Mouse (Mus musculus) thymus, adult 18-20 months (tissue): Measurements from ENCODE around the gene Utp14b.

Source experiments
- DNase-seq, 2 experiments: peaks; one replicate each; pipeline ENCODE4 v3.0.0; 2022; ENCODE audit warnings: mixed read lengths in 2 of 2

The Utp14b gene

GRCm38 (mm10) chr1:78657671-78658440 lies at the start of gene Utp14b, which contains the start of gene Acsl3:
Utp14b (plus strand) TSS chr1:78658038.
Acsl3 (plus strand) TSS chr1:78657825.
- DNase-seq: peak; percentile 91

GRCm38 (mm10) chr1:78609134-78609907 lies 48.5 kb upstream of the Utp14b start:
- no peak for DNase-seq

- DNase-seq: no peak
Observed at GRCm38 (mm10) chr1:78611039-78611438, 46.8 kb upstream of the Utp14b start.

GRCm38 (mm10) chr1:78612959-78613358 lies 44.9 kb upstream of the Utp14b start:
- DNase-seq: no peak

GRCm38 (mm10) chr1:78624352-78624751 lies 33.5 kb upstream of the Utp14b start:
- no peak for DNase-seq

GRCm38 (mm10) chr1:78634486-78634885 lies 23.4 kb upstream of the Utp14b start:
- no peak for DNase-seq

GRCm38 (mm10) chr1:78640871-78641270 lies 17.0 kb upstream of the Utp14b start:
- peak in 1 of 2 experiments; percentile 26 for DNase-seq

GRCm38 (mm10) chr1:78641791-78642190 lies 16.0 kb upstream of the Utp14b start:
- no peak for DNase-seq

GRCm38 (mm10) chr1:78642197-78642596 lies 15.6 kb upstream of the Utp14b start:
- DNase-seq: no peak

GRCm38 (mm10) chr1:78647317-78647885 lies 10.4 kb upstream of the Utp14b start:
- DNase-seq: no peak

GRCm38 (mm10) chr1:78649269-78650061 lies 8.4 kb upstream of the Utp14b start:
- no peak for DNase-seq

GRCm38 (mm10) chr1:78656472-78656871 lies 1.4 kb upstream of the Utp14b start:
- no peak for DNase-seq

- no peak for DNase-seq
Observed at GRCm38 (mm10) chr1:78657021-78657629, 713 bp upstream of the Utp14b start.

GRCm38 (mm10) chr1:78658441-78659269 lies 817 bp downstream of the Utp14b start:
- no peak for DNase-seq

- DNase-seq: no peak
Observed at GRCm38 (mm10) chr1:78659270-78659823, 1.5 kb downstream of the Utp14b start.

GRCm38 (mm10) chr1:78664326-78664725 lies 6.5 kb downstream of the Utp14b start:
- no peak for DNase-seq

- DNase-seq: no peak
Observed at GRCm38 (mm10) chr1:78665954-78666499, 8.2 kb downstream of the Utp14b start.

- no peak for DNase-seq
Observed at GRCm38 (mm10) chr1:78666585-78666984, 8.7 kb downstream of the Utp14b start.

- no peak for DNase-seq
Observed at GRCm38 (mm10) chr1:78682291-78682690, 24.5 kb downstream of the Utp14b start.

GRCm38 (mm10) chr1:78684128-78684527 lies 26.3 kb downstream of the Utp14b start:
- DNase-seq: no peak

GRCm38 (mm10) chr1:78686872-78687271 lies 29.0 kb downstream of the Utp14b start:
- no peak for DNase-seq
